Mouse (Mus musculus): ENCODE measurements around the gene Mki67.

DNA sequence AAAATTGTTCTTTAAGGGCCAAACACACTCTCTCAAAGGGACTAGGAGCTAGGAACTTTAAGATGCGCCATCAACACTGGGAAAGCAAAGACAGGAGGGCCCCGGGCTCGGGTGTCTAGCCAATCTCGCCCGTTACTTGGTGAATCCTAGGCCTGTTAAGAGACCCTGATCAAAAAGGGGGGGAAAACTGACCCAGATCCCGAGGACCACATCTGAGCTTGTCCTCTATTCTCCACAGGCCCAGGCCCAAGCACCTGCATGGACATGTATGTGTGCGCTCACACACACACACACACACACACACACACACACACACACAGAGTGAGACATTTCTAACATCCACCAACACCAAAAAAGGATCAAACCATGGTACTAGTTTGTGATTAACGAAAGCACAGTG is 2.8 kb downstream of the Mki67 start:
- TF ChIP-seq EP300 (IDR thresholded peaks at IDR 0.05) (no peak), CTCF (IDR thresholded peaks at IDR 0.05) (no peak)

Data from lung, postnatal 0 days (tissue).